Mouse (Mus musculus): Measurements from ENCODE around the gene Cmip. TPM values are rescaled to one million over a fixed set of nuclear protein-coding genes. Genes with fewer than 3 reads are reported as not detected.

Cmip gene
- 27.0 and 31.9 TPM in 2 replicates for polyA plus RNA-seq (2014; fragmentation: Nextera tagmentation; extraction: Ambion mirVana)

GRCm38 (mm10) chr8:117257029-117257820, at the start of gene Cmip:
Gene Cmip, plus strand, starts transcription at chr8:117257064.
- WGBS = 2% methylated on average over 37 of the region's 65 CpGs
- Histone ChIP-seq H3K4me1 (replicated peaks; ENCODE audit: control insufficient read depth, insufficient read depth, low read length) (peaks cover 25% of the 10 kb centered on the region), H3K27ac (ENCODE audit: low read depth, low read length) (peak within 1 kb of the TSS; percentile 82), H3K4me2 (replicated peaks; ENCODE audit: low read depth, low read length) (peak within 1 kb of the TSS; percentile 85), H3K9ac (ENCODE audit: low read depth, low read length) (peak within 1 kb of the TSS; percentile 95), H3K9me3 (ENCODE audit: control insufficient read depth, low read length) (no peaks in the 10 kb centered on the region), H3K36me3 (ENCODE audit: control insufficient read depth, insufficient read depth, low read length) (no peaks in the 10 kb centered on the region), H3K4me3 (ENCODE audit: low read depth, low read length) (peak within 1 kb of the TSS; percentile 95), H3K27me3 (ENCODE audit: control insufficient read depth, insufficient read depth, low read length) (no peaks in the 10 kb centered on the region)
- DNase-seq (ENCODE audit: low spot score) = peak; percentile 68
- ATAC-seq (ENCODE audit: low FRiP score) = peak; percentile 26

GRCm38 (mm10) chr8:117209150-117209549, 47.7 kb upstream of the Cmip start:
- no peak for ATAC-seq (ENCODE audit: low FRiP score)
- Histone ChIP-seq H3K27me3 (ENCODE audit: control insufficient read depth, insufficient read depth, low read length) (no peaks in the 10 kb centered on the region), H3K27ac (ENCODE audit: low read depth, low read length) (no peak overlapping the region), H3K9me3 (ENCODE audit: control insufficient read depth, low read length) (no peaks in the 10 kb centered on the region), H3K4me1 (replicated peaks; ENCODE audit: control insufficient read depth, insufficient read depth, low read length) (no peaks in the 10 kb centered on the region), H3K36me3 (ENCODE audit: control insufficient read depth, insufficient read depth, low read length) (no peaks in the 10 kb centered on the region), H3K9ac (ENCODE audit: low read depth, low read length) (no peak overlapping the region), H3K4me3 (ENCODE audit: low read depth, low read length) (no peak overlapping the region), H3K4me2 (replicated peaks; ENCODE audit: low read depth, low read length) (no peak overlapping the region)
- DNase-seq (ENCODE audit: low spot score) = no peak
- WGBS = 91% methylated on average over 12 of the region's 12 CpGs

GRCm38 (mm10) chr8:117212100-117212499, 44.8 kb upstream of the Cmip start:
- ATAC-seq (ENCODE audit: low FRiP score) = no peak
- WGBS = 90% methylated on average over 11 of the region's 11 CpGs

GRCm38 (mm10) chr8:117217724-117218123, 39.1 kb upstream of the Cmip start:
- Histone ChIP-seq H3K4me3 (ENCODE audit: low read depth, low read length) (no peak overlapping the region), H3K27me3 (ENCODE audit: control insufficient read depth, insufficient read depth, low read length) (no peaks in the 10 kb centered on the region), H3K27ac (ENCODE audit: low read depth, low read length) (no peak overlapping the region), H3K4me2 (replicated peaks; ENCODE audit: low read depth, low read length) (no peak overlapping the region), H3K36me3 (ENCODE audit: control insufficient read depth, insufficient read depth, low read length) (no peaks in the 10 kb centered on the region), H3K4me1 (replicated peaks; ENCODE audit: control insufficient read depth, insufficient read depth, low read length) (no peaks in the 10 kb centered on the region), H3K9ac (ENCODE audit: low read depth, low read length) (no peak overlapping the region), H3K9me3 (ENCODE audit: control insufficient read depth, low read length) (no peaks in the 10 kb centered on the region)
- 89% methylated on average over 2 of the region's 2 CpGs for WGBS
- ATAC-seq (ENCODE audit: low FRiP score) (no peak), DNase-seq (ENCODE audit: low spot score) (no peak)

More at GRCm38 (mm10) chr8:117212100-117212499, 44.8 kb upstream of the Cmip start:
- Histone ChIP-seq H3K9ac (ENCODE audit: low read depth, low read length) (no peak overlapping the region), H3K4me3 (ENCODE audit: low read depth, low read length) (no peak overlapping the region), H3K27ac (ENCODE audit: low read depth, low read length) (no peak overlapping the region), H3K9me3 (ENCODE audit: control insufficient read depth, low read length) (no peaks in the 10 kb centered on the region), H3K36me3 (ENCODE audit: control insufficient read depth, insufficient read depth, low read length) (no peaks in the 10 kb centered on the region), H3K27me3 (ENCODE audit: control insufficient read depth, insufficient read depth, low read length) (no peaks in the 10 kb centered on the region), H3K4me2 (replicated peaks; ENCODE audit: low read depth, low read length) (no peak overlapping the region), H3K4me1 (replicated peaks; ENCODE audit: control insufficient read depth, insufficient read depth, low read length) (no peaks in the 10 kb centered on the region)
- DNase-seq (ENCODE audit: low spot score) = no peak

GRCm38 (mm10) chr8:117222396-117222795, 34.5 kb upstream of the Cmip start:
- no peak for ATAC-seq (ENCODE audit: low FRiP score)
- no peaks in the 10 kb centered on the region for H3K27me3 ChIP-seq (ENCODE audit: control insufficient read depth, insufficient read depth, low read length)
- no peaks in the 10 kb centered on the region for H3K9me3 ChIP-seq (ENCODE audit: control insufficient read depth, low read length)
- no peaks in the 10 kb centered on the region for H3K36me3 ChIP-seq (ENCODE audit: control insufficient read depth, insufficient read depth, low read length)
- no peak for DNase-seq (ENCODE audit: low spot score)
- H3K4me2 ChIP-seq (replicated peaks; ENCODE audit: low read depth, low read length) = no peak overlapping the region
- no peak overlapping the region for H3K4me3 ChIP-seq (ENCODE audit: low read depth, low read length)
- no peaks in the 10 kb centered on the region for H3K4me1 ChIP-seq (replicated peaks; ENCODE audit: control insufficient read depth, insufficient read depth, low read length)
- H3K9ac ChIP-seq (ENCODE audit: low read depth, low read length) = no peak overlapping the region
- no peak overlapping the region for H3K27ac ChIP-seq (ENCODE audit: low read depth, low read length)
- 85% methylated on average over 6 of the region's 6 CpGs for WGBS

GRCm38 (mm10) chr8:117224630-117225029, 32.2 kb upstream of the Cmip start:
- 0 out of 2 replicates have a peak overlapping the region, but pooled peaks have one; percentile 7 for H3K9ac ChIP-seq (ENCODE audit: low read depth, low read length)

GRCm38 (mm10) chr8:117226306-117226705, 30.6 kb upstream of the Cmip start:
- no peaks in the 10 kb centered on the region for H3K9me3 ChIP-seq (ENCODE audit: control insufficient read depth, low read length)
- no peaks in the 10 kb centered on the region for H3K4me1 ChIP-seq (replicated peaks; ENCODE audit: control insufficient read depth, insufficient read depth, low read length)
- ATAC-seq (ENCODE audit: low FRiP score) = no peak
- H3K9ac ChIP-seq (ENCODE audit: low read depth, low read length) = no peak overlapping the region
- no peaks in the 10 kb centered on the region for H3K27me3 ChIP-seq (ENCODE audit: control insufficient read depth, insufficient read depth, low read length)
- no peak overlapping the region for H3K4me2 ChIP-seq (replicated peaks; ENCODE audit: low read depth, low read length)
- no peak for DNase-seq (ENCODE audit: low spot score)
- H3K4me3 ChIP-seq (ENCODE audit: low read depth, low read length) = no peak overlapping the region
- no peak overlapping the region for H3K27ac ChIP-seq (ENCODE audit: low read depth, low read length)
- no peaks in the 10 kb centered on the region for H3K36me3 ChIP-seq (ENCODE audit: control insufficient read depth, insufficient read depth, low read length)
- 86% methylated on average over 12 of the region's 12 CpGs for WGBS

More at GRCm38 (mm10) chr8:117224630-117225029, 32.2 kb upstream of the Cmip start:
- Histone ChIP-seq H3K4me3 (ENCODE audit: low read depth, low read length) (no peak overlapping the region), H3K27ac (ENCODE audit: low read depth, low read length) (no peak overlapping the region), H3K9me3 (ENCODE audit: control insufficient read depth, low read length) (no peaks in the 10 kb centered on the region), H3K27me3 (ENCODE audit: control insufficient read depth, insufficient read depth, low read length) (no peaks in the 10 kb centered on the region), H3K36me3 (ENCODE audit: control insufficient read depth, insufficient read depth, low read length) (no peaks in the 10 kb centered on the region), H3K4me1 (replicated peaks; ENCODE audit: control insufficient read depth, insufficient read depth, low read length) (no peaks in the 10 kb centered on the region), H3K4me2 (replicated peaks; ENCODE audit: low read depth, low read length) (peak overlapping the region; percentile 24; the same call in 1 of the 2 replicates)
- ATAC-seq (ENCODE audit: low FRiP score) = peak; percentile 70
- WGBS = 15% methylated on average over 9 of the region's 9 CpGs
- DNase-seq (ENCODE audit: low spot score) = peak; percentile 93

- Histone ChIP-seq H3K27ac (ENCODE audit: low read depth, low read length) (no peak overlapping the region), H3K27me3 (ENCODE audit: control insufficient read depth, insufficient read depth, low read length) (no peaks in the 10 kb centered on the region), H3K4me3 (ENCODE audit: low read depth, low read length) (no peak overlapping the region), H3K4me2 (replicated peaks; ENCODE audit: low read depth, low read length) (no peak overlapping the region), H3K4me1 (replicated peaks; ENCODE audit: control insufficient read depth, insufficient read depth, low read length) (no peaks in the 10 kb centered on the region), H3K9ac (ENCODE audit: low read depth, low read length) (no peak overlapping the region), H3K36me3 (ENCODE audit: control insufficient read depth, insufficient read depth, low read length) (no peaks in the 10 kb centered on the region), H3K9me3 (ENCODE audit: control insufficient read depth, low read length) (no peaks in the 10 kb centered on the region)
- DNase-seq (ENCODE audit: low spot score) (no peak), ATAC-seq (ENCODE audit: low FRiP score) (no peak)
- 94% methylated on average over 2 of the region's 2 CpGs for WGBS
These were observed 29.5 kb upstream of the Cmip start for GRCm38 (mm10) chr8:117227339-117227738.

- H3K27me3 ChIP-seq (ENCODE audit: control insufficient read depth, insufficient read depth, low read length) = no peaks in the 10 kb centered on the region
- no peaks in the 10 kb centered on the region for H3K4me1 ChIP-seq (replicated peaks; ENCODE audit: control insufficient read depth, insufficient read depth, low read length)
- no peak overlapping the region for H3K4me3 ChIP-seq (ENCODE audit: low read depth, low read length)
- H3K27ac ChIP-seq (ENCODE audit: low read depth, low read length) = no peak overlapping the region
- 81% methylated on average over 7 of the region's 7 CpGs for WGBS
- H3K36me3 ChIP-seq (ENCODE audit: control insufficient read depth, insufficient read depth, low read length) = no peaks in the 10 kb centered on the region
- DNase-seq (ENCODE audit: low spot score) (no peak), ATAC-seq (ENCODE audit: low FRiP score) (no peak)
- no peak overlapping the region for H3K9ac ChIP-seq (ENCODE audit: low read depth, low read length)
- H3K9me3 ChIP-seq (ENCODE audit: control insufficient read depth, low read length) = no peaks in the 10 kb centered on the region
- H3K4me2 ChIP-seq (replicated peaks; ENCODE audit: low read depth, low read length) = no peak overlapping the region
These were observed 23.7 kb upstream of the Cmip start for GRCm38 (mm10) chr8:117233199-117233598.

Measured in hindbrain, embryonic 11.5 days (tissue).